Mouse (Mus musculus) gastrocnemius, postnatal 36 days (tissue): ENCODE results near the gene Zfp385c. TPM values are rescaled to one million over a fixed set of nuclear protein-coding genes. Genes with fewer than 3 reads are reported as not detected.
"Not testable (repeated sequence)": the region's sequence is repeated elsewhere in the genome, so short reads cannot be mapped to it uniquely, and the experiment has no call there.

ENCODE experiments used
- DNase-seq, 2 experiments: peaks; one replicate each; pipeline ENCODE4 v3.0.0; 2022
- intact Hi-C: fragments of 180-260 bp; cut with DNase I; formaldehyde crosslinking; loops from one replicate; pipeline ENCODE4 v1.15.1; 2025
- total RNA-seq, 2 experiments: library from RNA; stranded (reverse); gene quantifications; 2 replicates each; pipeline ENCODE4 v1.2.3; 2021

Gene Zfp385c
- total RNA-seq, 2 experiments from 2014 or later: 0.25 to 0.38 TPM

- intact Hi-C loops: no loop called here
- DNase-seq: no peak
These were observed 8.5 kb upstream of the Zfp385c start for GRCm38 (mm10) chr11:100700710-100701109.

DNA sequence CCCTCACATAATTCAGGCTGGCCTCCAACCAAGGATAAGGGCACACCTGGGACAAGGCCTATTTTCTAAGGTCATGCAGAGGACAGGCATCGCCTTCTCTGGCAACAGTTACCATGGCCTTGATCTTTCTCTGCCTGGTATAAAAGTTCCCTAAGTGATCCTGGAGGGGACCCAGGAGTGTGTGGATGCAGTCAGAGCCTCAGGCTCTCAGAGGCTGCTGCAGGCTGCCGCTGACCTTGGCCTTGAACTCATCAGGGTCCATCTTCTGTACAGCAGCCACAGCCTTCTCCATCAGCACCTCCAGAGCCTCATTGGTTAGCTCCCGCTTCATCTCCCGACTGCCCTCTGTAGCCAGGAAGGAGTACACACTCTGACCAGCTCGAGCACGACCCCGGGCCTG lies 5.7 kb upstream of the Zfp385c start:
- DNase-seq: no peak
- intact Hi-C loops: loop anchor here (5.0 kb wide), 1 partner anchor 271 kb away; no protein-coding TSS in a partner anchor

- DNase-seq: peak; percentile 72 to 76
- intact Hi-C loops: loop anchor here (5.0 kb wide), 1 partner anchor 268 kb away; no protein-coding TSS in a partner anchor
These were observed 2.7 kb upstream of the Zfp385c start for GRCm38 (mm10) chr11:100694926-100695325.

DNA sequence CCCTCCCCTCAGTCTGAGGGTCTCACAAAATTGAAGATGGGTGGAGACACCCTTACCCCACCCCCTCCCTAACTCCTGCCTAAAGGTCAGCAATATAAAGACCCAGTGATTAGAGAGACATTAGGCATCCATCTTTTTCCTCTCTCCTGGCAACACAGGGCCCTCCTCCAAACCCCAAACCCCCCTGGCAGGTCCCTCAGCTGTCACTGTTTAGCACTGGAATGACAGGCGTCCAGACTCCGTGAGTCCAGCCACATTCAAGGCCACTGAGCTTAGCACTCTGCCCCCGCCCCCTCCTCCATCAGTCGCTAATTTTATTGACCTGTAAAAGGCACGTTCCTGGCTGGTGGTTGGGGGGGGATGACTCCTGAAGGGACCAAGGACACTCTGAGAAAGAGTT lies 899 bp upstream of the Zfp385c start:
- DNase-seq: no peak
- intact Hi-C loops: loop anchor here (2.0 kb wide), 1 partner anchor 66 kb away; no protein-coding TSS in a partner anchor

DNA sequence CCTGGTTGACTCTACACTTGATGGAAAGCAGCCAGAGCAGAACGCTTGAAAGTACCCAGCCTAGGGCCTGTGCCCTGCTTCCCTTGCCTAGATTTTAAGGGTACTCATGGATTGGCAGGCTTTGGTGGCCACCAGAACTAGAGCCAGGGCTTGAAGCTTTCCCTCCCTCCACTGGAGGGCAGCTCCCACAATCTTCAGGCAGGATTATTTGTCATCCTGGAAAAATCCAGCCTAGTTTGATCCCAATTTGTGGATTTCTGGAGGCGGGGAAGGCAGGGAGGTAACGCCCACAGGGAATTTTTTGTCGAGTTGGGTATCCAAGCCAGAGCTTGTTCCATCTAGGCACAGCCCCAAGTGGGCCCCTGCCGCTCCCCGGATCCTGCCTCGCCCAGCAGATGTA lies 1.9 kb downstream of the Zfp385c start:
- no peak for DNase-seq
- intact Hi-C loops: no loop called here

DNA sequence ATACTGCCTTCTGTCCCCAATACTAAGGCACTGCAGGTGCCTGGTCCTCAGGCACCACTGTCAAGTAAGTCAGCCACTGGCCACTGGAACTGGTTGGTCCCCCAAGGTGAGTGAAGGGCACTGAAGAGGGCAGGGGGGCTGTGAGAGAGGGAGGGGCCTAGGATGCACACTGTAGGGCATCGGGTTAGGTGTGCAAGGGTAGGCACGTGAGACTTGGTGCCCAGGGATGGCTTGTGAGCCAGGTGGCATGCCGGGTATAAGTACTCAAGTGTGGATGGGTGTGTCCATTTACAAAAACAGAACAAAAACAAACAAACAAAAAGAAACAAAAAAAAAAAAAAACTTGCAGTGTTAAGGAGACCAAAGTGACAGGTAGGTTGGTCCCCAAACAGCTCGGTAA lies 3.8 kb downstream of the Zfp385c start:
- no peak for DNase-seq
- intact Hi-C loops: loop anchor here (2.0 kb wide), 1 partner anchor 54 kb away; no protein-coding TSS in a partner anchor

GRCm38 (mm10) chr11:100687265-100687664 lies 5.0 kb downstream of the Zfp385c start:
- DNase-seq: no peak
- intact Hi-C loops: no loop called here

DNA sequence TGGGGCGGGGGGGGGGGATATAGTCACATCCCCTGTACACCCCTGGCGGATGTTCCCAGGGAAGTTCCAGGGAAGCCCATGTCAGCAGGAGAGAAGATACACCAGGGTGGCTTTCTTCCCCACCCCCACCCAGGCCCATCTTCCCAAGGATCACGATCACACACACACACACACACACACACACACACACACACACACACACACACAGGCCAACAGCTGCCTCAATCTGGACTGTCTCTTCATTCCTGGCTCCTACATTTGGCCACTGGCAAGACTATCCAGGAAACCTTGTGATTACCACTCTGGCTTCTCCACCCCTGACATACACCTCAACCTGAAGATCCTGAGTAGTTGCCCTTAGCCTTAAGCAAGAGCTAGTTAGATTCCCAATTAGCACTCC lies 6.9 kb downstream of the Zfp385c start:
- intact Hi-C loops: no loop called here
- DNase-seq: no peak

GRCm38 (mm10) chr11:100684084-100684483 lies 8.2 kb downstream of the Zfp385c start:
- intact Hi-C loops: no loop called here
- no peak for DNase-seq

DNA sequence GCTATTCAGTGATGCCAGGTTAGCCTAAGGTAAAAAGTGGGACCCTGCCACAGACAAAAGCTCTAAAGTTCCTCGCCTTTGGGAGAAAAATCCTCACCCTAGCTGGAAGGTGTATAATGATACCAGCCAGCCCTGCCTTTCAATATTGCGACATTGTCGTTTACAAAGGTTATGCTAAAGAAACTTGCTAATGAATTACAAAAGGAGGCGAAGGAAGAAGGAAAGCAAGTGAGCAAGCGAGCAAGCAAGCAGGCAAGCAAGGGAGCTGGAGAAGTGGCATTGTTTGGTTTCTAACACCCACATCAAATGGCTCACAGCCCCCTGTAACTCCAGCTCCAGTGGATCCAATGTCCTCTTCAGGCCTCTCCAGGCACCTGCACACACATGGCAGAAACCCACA lies 9.7 kb downstream of the Zfp385c start:
- intact Hi-C loops: no loop called here
- DNase-seq: no peak

GRCm38 (mm10) chr11:100681826-100682225 lies 10.4 kb downstream of the Zfp385c start:
- intact Hi-C loops: no loop called here
- no peak for DNase-seq

DNA sequence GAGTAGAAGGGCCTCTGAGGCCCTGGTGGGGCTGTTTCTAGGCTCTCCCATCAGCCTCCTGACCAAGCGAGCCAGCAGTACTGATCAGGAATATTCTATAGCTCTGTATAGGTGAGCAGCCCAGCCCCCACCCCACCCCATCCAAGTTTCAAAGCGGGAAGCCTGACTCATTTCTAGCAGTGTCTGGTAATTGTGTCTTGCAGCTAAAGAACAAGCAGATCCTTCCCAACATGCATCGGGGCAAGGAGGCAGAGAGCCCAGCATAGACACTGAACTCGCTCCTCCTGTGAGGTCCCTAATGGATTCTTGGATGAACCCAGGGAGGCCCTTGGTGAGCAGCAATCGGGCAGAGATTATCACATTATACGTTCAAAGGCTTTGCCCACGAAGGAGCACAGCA lies 14.4 kb downstream of the Zfp385c start:
- DNase-seq: no peak
- intact Hi-C loops: no loop called here

GRCm38 (mm10) chr11:100673169-100673568 lies 19.1 kb downstream of the Zfp385c start:
- intact Hi-C loops: no loop called here
- peak; percentile 51 to 66 for DNase-seq

DNA sequence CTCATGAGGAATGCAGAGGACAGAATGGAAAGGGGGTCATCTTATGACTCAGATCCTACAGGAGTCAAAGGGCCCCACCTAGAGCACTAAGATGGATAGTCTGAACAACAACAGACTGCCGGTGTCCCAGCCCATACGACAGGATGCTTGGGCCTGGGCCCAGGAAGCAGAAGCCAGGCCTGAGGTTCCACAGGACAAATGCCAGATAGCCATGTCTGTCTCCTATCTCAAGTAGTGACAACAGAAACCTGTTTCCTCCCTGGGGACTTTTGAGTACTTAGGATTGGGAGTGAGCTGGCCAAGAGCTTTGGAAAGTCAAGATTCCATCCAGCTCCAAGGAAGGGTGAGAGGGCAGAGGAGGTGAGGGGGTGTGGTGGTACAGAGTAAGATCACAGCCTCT lies 20.3 kb downstream of the Zfp385c start:
- intact Hi-C loops: no loop called here

DNA sequence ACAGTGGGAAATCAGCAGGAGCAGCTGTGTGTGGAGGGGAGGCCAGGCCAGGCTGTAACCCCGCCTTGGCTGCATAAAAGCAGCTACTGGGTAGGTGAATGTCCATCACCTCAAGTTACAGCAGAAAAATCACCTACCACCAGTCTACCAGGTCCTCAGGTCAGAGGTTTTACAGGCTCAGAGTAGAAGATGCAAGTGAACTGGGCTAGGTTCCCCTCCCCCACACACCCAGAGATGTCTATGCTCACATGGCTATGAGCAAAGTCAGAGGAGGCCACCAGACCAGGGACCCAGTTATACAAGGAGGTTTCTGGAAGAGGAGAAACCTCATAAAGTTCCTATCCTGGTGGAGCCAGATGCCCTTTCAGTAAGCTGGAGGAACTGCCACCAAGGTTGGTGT lies 21.2 kb downstream of the Zfp385c start:
- DNase-seq: no peak
- intact Hi-C loops: no loop called here

More for the DNA sequence above, 20.3 kb downstream of the Zfp385c start:
- DNase-seq: no peak

- DNase-seq: no peak
- intact Hi-C loops: no loop called here
These were observed 32.4 kb downstream of the Zfp385c start for GRCm38 (mm10) chr11:100659806-100660205.

DNA sequence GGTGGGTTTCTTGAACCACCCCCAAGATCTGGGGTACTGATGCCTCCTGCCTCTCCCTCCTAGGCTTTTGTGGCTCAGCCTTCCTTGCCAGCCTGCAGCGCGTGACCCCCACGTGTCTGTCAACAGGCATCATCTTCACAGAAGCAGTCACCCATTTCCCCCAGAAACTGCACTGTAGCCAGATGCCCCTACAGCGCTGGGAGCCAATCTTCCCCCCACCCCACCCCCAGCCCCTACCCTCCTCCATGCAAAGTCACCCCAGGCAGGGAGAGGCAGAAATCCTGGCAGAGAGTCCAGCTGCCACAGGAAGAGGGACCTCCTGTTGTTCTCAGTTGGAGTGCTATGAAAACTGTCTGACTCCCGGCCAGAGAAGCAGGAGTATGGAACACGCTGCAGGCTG lies 35.8 kb downstream of the Zfp385c start:
- DNase-seq: no peak
- intact Hi-C loops: no loop called here

DNA sequence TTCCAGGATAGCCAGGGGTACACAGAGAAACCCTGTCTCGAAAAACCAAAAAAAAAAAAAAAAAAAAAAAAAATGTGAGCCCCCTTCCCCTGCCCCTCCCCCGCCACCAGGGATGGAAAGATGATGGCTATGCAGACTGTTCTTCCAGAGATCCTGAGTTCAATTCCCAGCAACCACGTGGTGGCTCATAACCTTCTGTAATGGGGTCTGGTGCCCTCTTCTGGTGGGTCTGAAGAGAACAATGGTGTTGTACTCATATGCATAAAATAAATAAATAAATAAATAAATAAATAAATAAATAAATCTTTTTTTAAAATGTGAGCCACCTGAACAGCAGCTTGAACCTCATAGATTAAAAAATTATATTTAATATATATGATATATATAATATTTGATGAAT lies 36.7 kb downstream of the Zfp385c start:
- DNase-seq, intact Hi-C loops: not testable (repeated sequence)

GRCm38 (mm10) chr11:100651748-100652147 lies 40.5 kb downstream of the Zfp385c start:
- DNase-seq: no peak
- intact Hi-C loops: no loop called here

DNA sequence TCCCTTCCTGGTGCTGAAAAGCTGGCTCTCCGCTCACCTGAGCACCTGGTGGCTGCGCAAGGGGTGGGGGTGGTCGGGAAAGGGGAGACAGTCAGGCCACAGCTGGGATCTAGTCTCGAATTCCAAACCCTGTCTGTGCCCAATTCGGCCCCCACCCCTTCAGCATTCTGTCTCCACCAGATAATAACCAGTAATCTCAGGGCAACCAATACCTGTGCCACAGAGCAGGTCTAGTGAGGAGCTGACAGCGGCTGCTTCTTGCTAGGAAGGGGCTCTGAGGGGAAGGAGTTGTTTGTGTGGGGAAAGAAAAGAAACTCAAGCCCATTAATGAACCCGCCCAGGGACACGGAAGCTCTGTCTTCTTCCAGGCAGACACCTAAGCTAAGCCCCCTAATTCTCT lies 41.0 kb downstream of the Zfp385c start:
- intact Hi-C loops: no loop called here

GRCm38 (mm10) chr11:100648405-100648804 lies 43.9 kb downstream of the Zfp385c start:
- no peak for DNase-seq
- intact Hi-C loops: no loop called here

More for the DNA sequence above, 41.0 kb downstream of the Zfp385c start:
- no peak for DNase-seq

DNA sequence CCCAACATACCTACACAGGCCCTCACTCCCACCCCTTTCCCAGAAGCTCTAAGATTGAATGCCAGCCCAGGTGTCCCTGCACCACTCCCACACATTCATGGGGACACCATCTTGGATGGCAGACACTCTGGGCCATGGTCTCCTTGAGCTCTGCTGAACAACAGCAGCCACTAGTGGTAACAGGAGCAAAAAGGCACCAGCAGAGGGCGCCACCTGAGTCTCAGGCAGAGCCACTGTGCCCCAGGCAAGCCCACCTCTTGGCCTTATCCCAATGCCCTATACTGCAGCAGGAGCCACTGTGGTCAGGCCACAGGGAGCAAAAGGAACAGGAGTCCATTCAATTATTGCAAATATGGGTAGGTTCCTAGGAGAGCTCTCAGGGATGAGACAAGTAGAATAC lies 46.0 kb downstream of the Zfp385c start:
- DNase-seq: no peak
- intact Hi-C loops: no loop called here
